Mouse (Mus musculus): Measurements from ENCODE around the gene Ift172.
A peak's percentile ranks its signal among the peaks of the same experiment; 100 is the strongest.
"Not testable (repeated sequence)": the region's sequence is repeated elsewhere in the genome, so short reads cannot be mapped to it uniquely, and the experiment has no call there.

Gene Ift172

GRCm38 (mm10) chr5:31218294-31218693 is 72.6 kb downstream of the Ift172 start:
- DNase-seq (ENCODE audit: low spot score in 2 of 2) = no peak

DNA sequence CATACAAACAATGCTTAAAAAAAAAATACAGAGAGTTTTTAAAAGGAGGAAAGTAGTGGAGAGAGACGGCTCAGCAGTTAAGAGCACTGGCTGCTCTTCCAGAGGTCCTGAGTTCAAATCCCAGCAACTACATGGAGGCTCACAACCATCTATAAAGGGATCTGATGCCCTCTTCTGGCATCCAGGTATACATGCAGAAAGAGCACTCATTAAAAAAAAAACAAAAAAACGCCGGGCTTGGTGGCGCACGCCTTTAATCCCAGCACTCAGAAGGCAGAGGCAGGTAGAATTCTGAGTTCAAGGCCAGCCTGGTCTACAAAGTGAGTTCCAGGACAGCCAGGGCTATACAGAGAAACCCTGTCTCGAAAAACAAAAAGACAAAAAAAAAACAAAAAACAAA is 74.4 kb downstream of the Ift172 start:
- DNase-seq (ENCODE audit: low spot score in 2 of 2) = not testable (repeated sequence)

DNA sequence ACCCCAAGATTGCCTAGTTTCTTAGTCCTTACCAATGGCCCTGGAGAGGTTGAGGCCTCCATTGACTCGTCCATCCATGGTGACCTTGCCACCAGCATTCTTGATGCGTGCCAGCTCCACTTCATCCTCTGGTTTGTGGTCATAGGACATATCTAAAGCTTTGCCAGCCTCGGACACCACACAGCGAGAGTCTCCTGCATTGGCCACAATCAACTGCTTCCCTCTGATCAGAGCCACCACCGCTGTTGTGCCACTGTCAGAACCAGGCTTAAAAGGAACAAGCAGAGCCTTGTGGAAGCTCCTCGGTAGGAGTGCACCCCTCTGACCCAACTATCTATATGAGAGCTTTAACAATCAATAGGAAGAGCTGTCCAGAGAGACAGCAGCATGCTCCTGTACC is 86.5 kb downstream of the Ift172 start:
- peak in 1 of 2 experiments; percentile 27 for DNase-seq (ENCODE audit: low spot score in 2 of 2)

DNA sequence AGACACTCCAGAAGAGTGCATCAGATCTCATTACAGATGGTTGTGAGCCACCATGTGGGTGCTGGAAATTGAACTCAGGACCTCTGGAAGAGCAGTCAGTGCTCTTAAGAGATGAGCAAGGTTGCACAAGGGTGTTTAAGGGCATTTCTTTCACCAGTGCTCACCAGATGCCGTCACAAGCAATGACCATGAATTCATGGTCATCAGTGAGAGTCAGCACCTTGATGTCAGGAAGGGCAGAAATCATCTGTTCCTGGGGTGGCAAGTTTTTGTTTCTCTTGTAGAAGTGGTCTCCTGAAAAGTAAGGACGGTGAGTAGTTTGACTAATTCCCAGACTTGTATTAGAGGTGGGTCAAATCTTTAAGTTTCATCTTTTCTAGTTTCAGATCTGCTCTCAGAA is 87.0 kb downstream of the Ift172 start:
- DNase-seq (ENCODE audit: low spot score in 2 of 2) = no peak

Measured in right cerebral cortex, postnatal 10 days (tissue).